Mouse (Mus musculus): ENCODE data around the gene Hist1h2bb. TPM values are rescaled to one million over a fixed set of nuclear protein-coding genes. Genes with fewer than 3 reads are reported as not detected.
"Not testable (repeated sequence)": the region's sequence is repeated elsewhere in the genome, so short reads cannot be mapped to it uniquely, and the experiment has no call there.

The Hist1h2bb gene
- polyA plus RNA-seq, 2 experiments, result 1.2 to 13.5 TPM

DNA sequence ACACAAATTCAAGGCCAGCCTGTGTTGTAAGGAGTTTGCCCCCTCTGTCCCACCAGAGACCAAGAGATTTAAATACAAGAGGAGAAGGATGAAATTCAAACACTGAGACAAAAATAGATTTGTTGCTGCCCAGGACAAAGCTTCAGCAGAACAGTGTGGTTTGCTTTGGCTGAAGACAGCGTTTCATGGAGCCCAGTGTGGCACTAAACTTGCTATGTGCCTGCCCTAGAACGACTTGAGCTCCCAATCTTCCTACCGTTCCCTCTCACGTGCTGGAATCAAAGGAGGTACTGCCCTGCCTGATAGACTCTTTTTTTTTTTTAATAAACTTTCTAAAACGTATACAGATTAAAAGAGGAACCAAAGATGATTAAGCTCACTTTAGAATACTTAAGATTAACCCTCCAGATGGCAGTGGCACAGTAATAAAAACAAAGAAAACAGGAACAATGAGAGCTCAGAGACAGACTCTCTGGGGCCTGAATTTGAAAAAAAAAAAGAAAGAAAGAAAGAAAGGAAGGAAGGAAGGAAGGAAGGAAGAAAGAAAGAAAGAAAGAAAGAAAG lies 22.4 kb downstream of the Hist1h2bb start:
- no peak for ATAC-seq (ENCODE audit: low FRiP score, low read depth)
- no peaks in the 10 kb centered on the region for H3K36me3 ChIP-seq (ENCODE audit: control insufficient read depth, insufficient read depth, low read length)
- no peak overlapping the region for H3K4me3 ChIP-seq (replicated peaks; ENCODE audit: low read length)
- H3K27ac ChIP-seq (replicated peaks; ENCODE audit: low read depth, low read length), result no peak overlapping the region
- H3K9me3 ChIP-seq (ENCODE audit: control insufficient read depth, low read length), result no peaks in the 10 kb centered on the region
- no peaks in the 10 kb centered on the region for H3K27me3 ChIP-seq (ENCODE audit: control insufficient read depth, insufficient read depth, low read length)
- H3K9ac ChIP-seq (ENCODE audit: low read depth, low read length, severe bottlenecking), result no peak overlapping the region
- DNase-seq (ENCODE audit: low spot score), result no peak
- TF ChIP-seq POLR2A (IDR thresholded peaks at IDR 0.05; ENCODE audit: borderline replicate concordance, extremely low read depth, insufficient read depth, insufficient read length), result no peak
- WGBS, result 53% methylated on average over 5 of the region's 5 CpGs
- H3K4me1 ChIP-seq (ENCODE audit: control insufficient read depth, insufficient read depth, low read length), result peaks cover 6% of the 10 kb centered on the region
- no peak overlapping the region for H3K4me2 ChIP-seq (replicated peaks; ENCODE audit: low read depth, low read length, severe bottlenecking)

- H3K4me3 ChIP-seq (replicated peaks; ENCODE audit: low read length); H3K27me3 ChIP-seq (ENCODE audit: control insufficient read depth, insufficient read depth, low read length); H3K36me3 ChIP-seq (ENCODE audit: control insufficient read depth, insufficient read depth, low read length); H3K27ac ChIP-seq (replicated peaks; ENCODE audit: low read depth, low read length); H3K9me3 ChIP-seq (ENCODE audit: control insufficient read depth, low read length); DNase-seq (ENCODE audit: low spot score); ATAC-seq (ENCODE audit: low FRiP score, low read depth); H3K4me1 ChIP-seq (ENCODE audit: control insufficient read depth, insufficient read depth, low read length); H3K9ac ChIP-seq (ENCODE audit: low read depth, low read length, severe bottlenecking); H3K4me2 ChIP-seq (replicated peaks; ENCODE audit: low read depth, low read length, severe bottlenecking): not testable (repeated sequence)
- WGBS, result 87% methylated on average over 2 of the region's 2 CpGs
Measured at GRCm38 (mm10) chr13:23769613-23770012, 23.1 kb downstream of the Hist1h2bb start, which contains the start of gene Trim38. Gene Trim38, plus strand, starts transcription at chr13:23769913.

GRCm38 (mm10) chr13:23772561-23773313 lies 26.2 kb downstream of the Hist1h2bb start:
- Histone ChIP-seq H3K9ac (ENCODE audit: low read depth, low read length, severe bottlenecking) (no peak overlapping the region), H3K4me3 (replicated peaks; ENCODE audit: low read length) (peak overlapping the region; percentile 7; the same call in 1 of the 2 replicates), H3K4me1 (ENCODE audit: control insufficient read depth, insufficient read depth, low read length) (no peaks in the 10 kb centered on the region), H3K4me2 (replicated peaks; ENCODE audit: low read depth, low read length, severe bottlenecking) (peak overlapping the region; percentile 25), H3K9me3 (ENCODE audit: control insufficient read depth, low read length) (no peaks in the 10 kb centered on the region), H3K27ac (replicated peaks; ENCODE audit: low read depth, low read length) (no peak overlapping the region), H3K27me3 (ENCODE audit: control insufficient read depth, insufficient read depth, low read length) (no peaks in the 10 kb centered on the region), H3K36me3 (ENCODE audit: control insufficient read depth, insufficient read depth, low read length) (no peaks in the 10 kb centered on the region)
- DNase-seq (ENCODE audit: low spot score) (peak; percentile 55), ATAC-seq (ENCODE audit: low FRiP score, low read depth) (peak; percentile 87)
- TF ChIP-seq POLR2A (IDR thresholded peaks at IDR 0.05; ENCODE audit: borderline replicate concordance, extremely low read depth, insufficient read depth, insufficient read length), result no peak
- 23% methylated on average over 21 of the region's 21 CpGs for WGBS

DNA sequence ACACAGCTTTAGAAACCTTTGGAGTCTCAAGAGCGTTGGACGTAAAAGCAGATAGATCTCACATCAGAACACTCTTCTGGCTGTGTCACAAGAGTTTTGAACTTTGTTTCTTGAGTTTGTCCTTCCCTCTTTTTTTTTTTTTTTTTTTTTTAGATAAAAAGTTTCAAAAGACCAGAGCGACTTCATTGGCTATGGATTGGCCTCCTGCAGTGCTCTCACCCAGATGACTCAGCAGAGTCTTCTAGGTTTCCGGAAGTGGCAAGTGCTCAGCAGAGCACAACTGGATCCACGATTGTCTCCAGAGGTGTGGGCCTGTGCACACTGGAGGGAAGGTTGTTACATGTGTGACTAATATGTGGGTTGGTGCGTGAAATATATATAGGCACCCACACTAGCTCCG lies 31.8 kb downstream of the Hist1h2bb start:
- DNase-seq (ENCODE audit: low spot score) (no peak), ATAC-seq (ENCODE audit: low FRiP score, low read depth) (no peak)
- Histone ChIP-seq H3K9me3 (ENCODE audit: control insufficient read depth, low read length) (no peaks in the 10 kb centered on the region), H3K4me3 (replicated peaks; ENCODE audit: low read length) (no peak overlapping the region), H3K36me3 (ENCODE audit: control insufficient read depth, insufficient read depth, low read length) (no peaks in the 10 kb centered on the region), H3K27me3 (ENCODE audit: control insufficient read depth, insufficient read depth, low read length) (no peaks in the 10 kb centered on the region), H3K4me1 (ENCODE audit: control insufficient read depth, insufficient read depth, low read length) (no peaks in the 10 kb centered on the region), H3K9ac (ENCODE audit: low read depth, low read length, severe bottlenecking) (no peak overlapping the region), H3K4me2 (replicated peaks; ENCODE audit: low read depth, low read length, severe bottlenecking) (no peak overlapping the region), H3K27ac (replicated peaks; ENCODE audit: low read depth, low read length) (no peak overlapping the region)
- 93% methylated on average over 7 of the region's 7 CpGs for WGBS
- no peak for TF ChIP-seq POLR2A (IDR thresholded peaks at IDR 0.05; ENCODE audit: borderline replicate concordance, extremely low read depth, insufficient read depth, insufficient read length)

GRCm38 (mm10) chr13:23779025-23779424 lies 32.5 kb downstream of the Hist1h2bb start:
- Histone ChIP-seq H3K9ac (ENCODE audit: low read depth, low read length, severe bottlenecking) (no peak overlapping the region), H3K27me3 (ENCODE audit: control insufficient read depth, insufficient read depth, low read length) (no peaks in the 10 kb centered on the region), H3K27ac (replicated peaks; ENCODE audit: low read depth, low read length) (no peak overlapping the region), H3K4me3 (replicated peaks; ENCODE audit: low read length) (no peak overlapping the region), H3K9me3 (ENCODE audit: control insufficient read depth, low read length) (no peaks in the 10 kb centered on the region), H3K4me2 (replicated peaks; ENCODE audit: low read depth, low read length, severe bottlenecking) (no peak overlapping the region), H3K4me1 (ENCODE audit: control insufficient read depth, insufficient read depth, low read length) (no peaks in the 10 kb centered on the region), H3K36me3 (ENCODE audit: control insufficient read depth, insufficient read depth, low read length) (no peaks in the 10 kb centered on the region)
- TF ChIP-seq POLR2A (IDR thresholded peaks at IDR 0.05; ENCODE audit: borderline replicate concordance, extremely low read depth, insufficient read depth, insufficient read length), result no peak
- ATAC-seq (ENCODE audit: low FRiP score, low read depth) (no peak), DNase-seq (ENCODE audit: low spot score) (no peak)
- 83% methylated on average over 4 of the region's 4 CpGs for WGBS

Data from limb, embryonic 14.5 days (tissue).